In genomic region chr4:150059841-150060468, GRCm38 (mm10) we compare ENCODE assay signal across 8 mouse cellular contexts. TPM values are rescaled to one million over a fixed set of nuclear protein-coding genes. Genes with fewer than 3 reads are reported as not detected.
DNase-seq lines count a peak whose midpoint lies in the region; ATAC-seq lines count a peak whose summit lies in the region.

No protein-coding gene starts in this region.

- no peak overlapping the region for H3K9ac ChIP-seq in embryonic facial prominence, embryonic 11.5 days (replicated peaks; ENCODE audit: low read length)

- H3K4me2 ChIP-seq in embryonic facial prominence, embryonic 11.5 days (ENCODE audit: low read depth, low read length), result no peak overlapping the region

- no peaks in the 10 kb centered on the region for H3K4me1 ChIP-seq in embryonic facial prominence, embryonic 11.5 days (ENCODE audit: control insufficient read depth, insufficient read depth, low read length)
- H3K4me1 ChIP-seq in forebrain, embryonic 10.5 days, result peaks cover 17% of the 10 kb centered on the region

- H3K9me3 ChIP-seq in embryonic facial prominence, embryonic 11.5 days (replicated peaks; ENCODE audit: control insufficient read depth, low read length), result no peaks in the 10 kb centered on the region
- H3K9me3 ChIP-seq in forebrain, embryonic 10.5 days, result no peaks in the 10 kb centered on the region

- no peak overlapping the region for H3K27ac ChIP-seq in embryonic facial prominence, embryonic 11.5 days (replicated peaks; ENCODE audit: low read depth, low read length)
- H3K27ac ChIP-seq in macrophage, result peak overlapping the region; percentile 71
- H3K27ac ChIP-seq in forebrain, embryonic 10.5 days, result no peak overlapping the region

- peaks cover 72% of the 10 kb centered on the region for H3K79me2 ChIP-seq in macrophage (ENCODE audit: inconsistent target)

- WGBS in embryonic facial prominence, embryonic 11.5 days, result 36% methylated on average over 9 of the region's 9 CpGs
- 4% methylated on average over 9 of the region's 9 CpGs for WGBS in macrophage (ENCODE audit: missing documents)
- WGBS in forebrain, embryonic 10.5 days, result 69% methylated on average over 9 of the region's 9 CpGs

- H3K4me3 ChIP-seq in embryonic facial prominence, embryonic 11.5 days (ENCODE audit: low read depth, low read length), result no peak overlapping the region
- no peak overlapping the region for H3K4me3 ChIP-seq in macrophage (ENCODE audit: inconsistent target)
- H3K4me3 ChIP-seq in forebrain, embryonic 10.5 days, result no peak overlapping the region

- H3K27me3 ChIP-seq in embryonic facial prominence, embryonic 11.5 days (ENCODE audit: control insufficient read depth, insufficient read depth, low read length), result no peaks in the 10 kb centered on the region
- H3K27me3 ChIP-seq in forebrain, embryonic 10.5 days (ENCODE audit: poor library complexity, severe bottlenecking), result peaks cover 26% of the 10 kb centered on the region

- no peak for ATAC-seq in embryonic facial prominence, embryonic 11.5 days (replicated peaks; ENCODE audit: insufficient number of reproducible peaks, low FRiP score, low TSS enrichment, low read depth)

- DNase-seq in kidney, postnatal 14 days, result peak; percentile 34
- DNase-seq in kidney, adult 9 months, result no peak
- peak; percentile 57 to 62 for DNase-seq in B cell, adult 2 months
- DNase-seq in embryonic facial prominence, embryonic 11.5 days (ENCODE audit: low spot score), result peak; percentile 18
- DNase-seq in thymus, postnatal 36 days, result no peak
- no peak for DNase-seq in forebrain, embryonic 10.5 days (ENCODE audit: extremely low spot score, low spot score)
- DNase-seq in left cerebral cortex, postnatal 25 days (ENCODE audit: low spot score in 2 of 2), result no peak

- H3K36me3 ChIP-seq in embryonic facial prominence, embryonic 11.5 days (replicated peaks; ENCODE audit: control insufficient read depth, insufficient read depth, low read depth, low read length), result no peaks in the 10 kb centered on the region
- peaks cover 30% of the 10 kb centered on the region; the same call in 1 of the 2 replicates for H3K36me3 ChIP-seq in macrophage (ENCODE audit: inconsistent target)
- no peaks in the 10 kb centered on the region for H3K36me3 ChIP-seq in forebrain, embryonic 10.5 days (replicated peaks)

- intact Hi-C loops in left cerebral cortex, postnatal 25 days (cut with DNase I), result no loop called here

RNA-seq across cellular contexts. Expression of gene Gpr157, which starts 27.2 kb away (rescaled TPM):
- 0.18 and 0.28 TPM in 2 replicates for polyA plus RNA-seq in embryonic facial prominence, embryonic 11.5 days (2014; fragmentation: Nextera tagmentation; extraction: Ambion mirVana)
- 10 to 100 TPM in 12 of 26 experiments, 1 to 10 TPM in 14; 2.1 to 31.4 (median 9.7) TPM for total RNA-seq in macrophage (2018; cell fraction: chromatin; rRNA removed)
- total RNA-seq in macrophage (2018; cell fraction: cytosol; rRNA removed), result 10 to 100 TPM in 24 of 26 experiments, 1 to 10 TPM in 2; 7.8 to 45.0 (median 25.9) TPM
- 10 to 100 TPM in 23 of 26 experiments, 1 to 10 TPM in 3; 4.7 to 51.1 (median 21.1) TPM for total RNA-seq in macrophage (2018; cell fraction: nucleus; rRNA removed)
- 14.0 to 24.4 TPM (median 22.6 TPM) in 3 replicates for polyA plus RNA-seq in macrophage (2018)
- polyA plus RNA-seq in forebrain, embryonic 10.5 days (2016; fragmentation: Nextera tagmentation; extraction: Ambion mirVana), result 0.32 and 0.41 TPM in 2 replicates
- total RNA-seq in left cerebral cortex, postnatal 25 days (2021), result 1 to 10 TPM; 1.1 to 1.4 TPM

RNA-seq across cellular contexts. Expression of gene H6pd, which starts 51.1 kb away (rescaled TPM):
- polyA plus RNA-seq in embryonic facial prominence, embryonic 11.5 days (2014; fragmentation: Nextera tagmentation; extraction: Ambion mirVana), result 3.2 and 3.9 TPM in 2 replicates
- total RNA-seq in macrophage (2018; cell fraction: chromatin; rRNA removed), result 10 to 100 TPM in 10 of 26 experiments, 1 to 10 TPM in 16; 1.4 to 23.8 (median 6.3) TPM
- 10 to 100 TPM; 11.4 to 32.2 (median 18.9) TPM for total RNA-seq in macrophage (2018; cell fraction: cytosol; rRNA removed)
- total RNA-seq in macrophage (2018; cell fraction: nucleus; rRNA removed), result 10 to 100 TPM in 25 of 26 experiments, 1 to 10 TPM in 1; 7.6 to 43.4 (median 25.0) TPM
- 19.3 to 30.3 TPM (median 22.0 TPM) in 3 replicates for polyA plus RNA-seq in macrophage (2018)
- 3.0 TPM in 2 replicates for polyA plus RNA-seq in forebrain, embryonic 10.5 days (2016; fragmentation: Nextera tagmentation; extraction: Ambion mirVana)
- 10 to 100 TPM; 10.8 to 12.0 TPM for total RNA-seq in left cerebral cortex, postnatal 25 days (2021)

RNA-seq across cellular contexts. Expression of gene Slc2a5, which starts 59.1 kb away (rescaled TPM):
- 0.90 and 1.4 TPM in 2 replicates for polyA plus RNA-seq in embryonic facial prominence, embryonic 11.5 days (2014; fragmentation: Nextera tagmentation; extraction: Ambion mirVana)
- 1 to 10 TPM in 2 of 26 experiments, under 1 TPM in 8, not detected in 16; 0.26 to 1.3 (median 0.80) TPM for total RNA-seq in macrophage (2018; cell fraction: chromatin; rRNA removed)
- total RNA-seq in macrophage (2018; cell fraction: cytosol; rRNA removed), result under 1 TPM in 18 of 26 experiments, not detected in 8; 0.04 to 0.61 (median 0.09) TPM
- 1 to 10 TPM in 3 of 26 experiments, under 1 TPM in 13, not detected in 10; 0.24 to 1.2 (median 0.50) TPM for total RNA-seq in macrophage (2018; cell fraction: nucleus; rRNA removed)
- 0.06 TPM in 1 of 3 replicates, not detected in the others for polyA plus RNA-seq in macrophage (2018)
- 1.3 and 1.6 TPM in 2 replicates for polyA plus RNA-seq in forebrain, embryonic 10.5 days (2016; fragmentation: Nextera tagmentation; extraction: Ambion mirVana)
- 1 to 10 TPM; 4.9 to 6.3 TPM for total RNA-seq in left cerebral cortex, postnatal 25 days (2021)

Comparison
In these comparisons a context has a peak if more than half of its experiments do, and no peak if none do; other contexts are left out.
1. DNase-seq: peak in kidney, postnatal 14 days (single experiment), B cell, adult 2 months (2 of 2) and embryonic facial prominence, embryonic 11.5 days (single experiment); none in kidney, adult 9 months (single experiment), thymus, postnatal 36 days (0 of 2), forebrain, embryonic 10.5 days (single experiment) and left cerebral cortex, postnatal 25 days (0 of 2).
2. RNA of gene Gpr157, which starts 27.2 kb away (polyA plus RNA-seq): 14.0 to 24.4 TPM in macrophage; 0.32 to 0.41 TPM in forebrain, embryonic 10.5 days and 0.18 to 0.28 TPM in embryonic facial prominence, embryonic 11.5 days; every median in the first group is over 10 times any median in the second.